Mouse (Mus musculus) heart, embryonic 16.5 days (tissue): ENCODE results near the gene Syt15. TPM values are rescaled to one million over a fixed set of nuclear protein-coding genes. Genes with fewer than 3 reads are reported as not detected.

Experiments used
- ATAC-seq: fragments of 200-750 bp; cut with Nextera tagmentation; replicated peaks from 2 replicates; pipeline ENCODE4 v1.8.0; 2017; ENCODE audit warnings: moderate number of reproducible peaks; ENCODE audit not compliant: insufficient read depth, low FRiP score; ENCODE audit errors: extremely low read depth
- H3K27ac ChIP-seq: fragments of 300-500 bp; sonication (generic); 2 replicates; pipeline ENCODE4 v1.5.1; 2014; ENCODE audit warnings: mild to moderate bottlenecking, low read length, control low read depth, moderate library complexity
- H3K27me3 ChIP-seq: fragments of 300-500 bp; sonication (generic); 2 replicates; pipeline ENCODE4 v1.6.1; 2014; ENCODE audit warnings: low read length, mixed read lengths; ENCODE audit not compliant: control insufficient read depth, insufficient read depth
- H3K36me3 ChIP-seq: fragments of 300-500 bp; sonication (generic); 2 replicates; pipeline ENCODE4 v1.6.1; 2014; ENCODE audit not compliant: control insufficient read depth, insufficient read depth
- H3K4me1 ChIP-seq: fragments of 300-500 bp; sonication (generic); 2 replicates; pipeline ENCODE4 v1.6.1; 2014; ENCODE audit warnings: low read length, mixed read lengths; ENCODE audit not compliant: control insufficient read depth, insufficient read depth
- H3K4me2 ChIP-seq: fragments of 300-500 bp; sonication (generic); 2 replicates; pipeline ENCODE4 v1.6.1; 2014; ENCODE audit warnings: low read depth, mild to moderate bottlenecking, control low read depth, low read length
- H3K4me3 ChIP-seq: fragments of 300-500 bp; sonication (generic); 2 replicates; pipeline ENCODE4 v1.5.1; 2014; ENCODE audit warnings: mild to moderate bottlenecking, control low read depth, low read length
- H3K9ac ChIP-seq: fragments of 300-500 bp; sonication (generic); 2 replicates; pipeline ENCODE4 v1.6.1; 2014; ENCODE audit warnings: low read length, control low read depth
- H3K9me3 ChIP-seq: fragments of 300-500 bp; sonication (generic); replicated peaks from 2 replicates; pipeline ENCODE4 v1.6.1; 2016; ENCODE audit warnings: low read length; ENCODE audit not compliant: control insufficient read depth
- WGBS: fragments of 180-500 bp; shearing (Covaris S2); extraction: QIAGEN DNeasy Blood & Tissue Kit; methylation state at CpG from one replicate; pipeline ENCODE4 v1.1.7; 2014; 5-methylcytosine and 5-hydroxymethylcytosine counted together
- polyA plus RNA-seq: library from polyadenylated mRNA; unstranded; fragments of >200 nt; fragmentation: Nextera tagmentation; extraction: Ambion mirVana; gene quantifications from 2 replicates; pipeline ENCODE4 v1.2.1, GENCODE M21; 2015

Gene Syt15
- polyA plus RNA-seq, 1 experiment from 2014 or later, result 0.42 TPM

DNA sequence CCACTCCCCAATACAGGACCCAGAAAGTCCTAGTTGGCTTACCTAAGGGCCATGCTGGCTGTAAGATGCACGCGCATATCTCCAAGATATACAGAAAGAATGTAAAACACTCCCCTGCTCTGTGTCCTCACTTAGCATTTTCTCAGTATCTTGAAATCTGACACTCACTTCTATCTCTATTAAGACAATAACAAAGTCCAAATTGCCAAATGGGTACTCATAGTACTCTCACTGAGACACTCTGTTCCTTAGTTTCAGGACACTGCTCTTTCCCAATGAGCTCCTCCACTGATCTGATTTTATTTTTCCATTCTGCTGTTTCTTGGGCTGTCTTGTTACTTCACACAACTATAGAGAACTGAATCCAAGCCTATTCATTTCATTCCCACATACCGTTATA, 54.7 kb downstream of the Syt15 start:
- Histone ChIP-seq H3K36me3 (no peaks in the 10 kb centered on the region), H3K4me3 (no peak overlapping the region), H3K4me2 (no peak overlapping the region), H3K4me1 (no peaks in the 10 kb centered on the region), H3K9ac (no peak overlapping the region), H3K9me3 (no peaks in the 10 kb centered on the region), H3K27ac (no peak overlapping the region), H3K27me3 (no peaks in the 10 kb centered on the region)
- 84% methylated on average over 3 of the region's 3 CpGs for WGBS
- ATAC-seq, result no peak

DNA sequence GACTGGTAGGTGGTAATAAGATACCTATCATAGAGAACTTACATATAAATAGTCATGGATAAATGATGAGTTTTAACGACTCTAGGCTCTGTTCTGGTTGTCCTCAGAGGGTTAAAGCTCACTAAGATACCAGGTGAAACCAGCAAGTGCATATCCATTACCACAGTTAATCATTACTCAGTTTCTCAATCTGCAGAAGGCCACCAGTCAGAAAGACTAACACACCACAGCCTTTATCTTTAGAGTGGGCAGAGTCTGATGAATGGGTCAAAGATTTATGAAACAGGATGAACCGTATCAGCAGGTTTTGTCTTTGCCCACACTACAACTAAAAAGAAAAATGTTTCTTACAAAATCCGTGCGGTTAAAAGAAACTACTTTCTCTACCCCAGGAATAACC, 55.8 kb downstream of the Syt15 start:
- Histone ChIP-seq H3K4me1 (no peaks in the 10 kb centered on the region), H3K4me2 (no peak overlapping the region), H3K4me3 (no peak overlapping the region), H3K9ac (no peak overlapping the region), H3K36me3 (no peaks in the 10 kb centered on the region), H3K27me3 (no peaks in the 10 kb centered on the region), H3K27ac (no peak overlapping the region), H3K9me3 (no peaks in the 10 kb centered on the region)
- WGBS, result 87% methylated on average over 4 of the region's 4 CpGs
- ATAC-seq, result no peak

DNA sequence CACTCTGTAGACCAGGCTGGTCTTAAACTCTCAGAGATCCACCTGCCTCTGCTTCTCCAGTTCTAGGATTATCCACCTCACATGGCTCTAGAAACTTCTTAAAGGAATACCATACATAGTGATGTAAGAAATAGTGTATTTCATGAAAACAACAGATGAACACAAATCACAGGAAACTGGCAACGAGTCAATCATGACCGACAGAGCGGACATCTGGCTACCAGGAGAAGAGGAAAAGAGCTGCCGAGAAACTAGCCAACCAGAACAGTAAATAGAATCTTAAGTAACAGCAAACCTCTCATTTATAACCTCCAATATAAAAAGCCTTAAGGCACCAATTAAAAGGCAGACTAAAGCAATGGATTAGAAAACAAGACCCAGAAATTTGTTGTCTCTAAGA, 60.3 kb downstream of the Syt15 start:
- H3K36me3 ChIP-seq, result no peaks in the 10 kb centered on the region
- no peaks in the 10 kb centered on the region for H3K9me3 ChIP-seq
- no peaks in the 10 kb centered on the region for H3K27me3 ChIP-seq
- H3K9ac ChIP-seq, result no peak overlapping the region
- no peaks in the 10 kb centered on the region for H3K4me1 ChIP-seq
- 76% methylated on average over 4 of the region's 4 CpGs for WGBS
- ATAC-seq, result no peak
- no peak overlapping the region for H3K4me2 ChIP-seq
- no peak overlapping the region for H3K27ac ChIP-seq
- H3K4me3 ChIP-seq, result no peak overlapping the region

Other genes with a start within 250 kb of the Syt15 start
- 0.04 TPM in 1 of 2 replicates, not detected in the other for gene Zfp488, start 240.8 kb upstream of the Syt15 start, polyA plus RNA-seq
- not detected in 2 replicates for gene Gm30083, start 204.4 kb upstream of the Syt15 start, polyA plus RNA-seq
- gene Gm5460, start 202.8 kb upstream of the Syt15 start, polyA plus RNA-seq, result not detected in 2 replicates
- gene Antxrl, start 166.9 kb upstream of the Syt15 start, polyA plus RNA-seq, result not detected in 2 replicates
- 5.2 and 5.3 TPM in 2 replicates for gene Anxa8, start 133.6 kb upstream of the Syt15 start, polyA plus RNA-seq
- gene A630023A22Rik, start 116.8 kb upstream of the Syt15 start, polyA plus RNA-seq, result 0.12 TPM in 1 of 2 replicates, not detected in the other
- gene Npy4r, start 67.1 kb upstream of the Syt15 start, polyA plus RNA-seq, result 0.07 TPM in 1 of 2 replicates, not detected in the other
- 0.11 and 0.14 TPM in 2 replicates for gene Gprin2, start 17.9 kb upstream of the Syt15 start, polyA plus RNA-seq
- 7.7 and 8.9 TPM in 2 replicates for gene Shld2, start 90.9 kb downstream of the Syt15 start, polyA plus RNA-seq
- gene Glud1, start 91.1 kb downstream of the Syt15 start, polyA plus RNA-seq, result 54.1 and 56.8 TPM in 2 replicates
- not detected in 2 replicates for gene Fam25c, start 135.8 kb downstream of the Syt15 start, polyA plus RNA-seq
- 2.3 and 3.7 TPM in 2 replicates for gene Sncg, start 155.2 kb downstream of the Syt15 start, polyA plus RNA-seq
- 28.2 and 28.7 TPM in 2 replicates for gene Mmrn2, start 155.9 kb downstream of the Syt15 start, polyA plus RNA-seq